Mouse (Mus musculus): ENCODE measurements around the gene Efna4. TPM values are rescaled to one million over a fixed set of nuclear protein-coding genes. Genes with fewer than 3 reads are reported as not detected.

Gene Efna4
- polyA plus RNA-seq, 1 experiment from 2014 or later = 17.5 TPM

DNA sequence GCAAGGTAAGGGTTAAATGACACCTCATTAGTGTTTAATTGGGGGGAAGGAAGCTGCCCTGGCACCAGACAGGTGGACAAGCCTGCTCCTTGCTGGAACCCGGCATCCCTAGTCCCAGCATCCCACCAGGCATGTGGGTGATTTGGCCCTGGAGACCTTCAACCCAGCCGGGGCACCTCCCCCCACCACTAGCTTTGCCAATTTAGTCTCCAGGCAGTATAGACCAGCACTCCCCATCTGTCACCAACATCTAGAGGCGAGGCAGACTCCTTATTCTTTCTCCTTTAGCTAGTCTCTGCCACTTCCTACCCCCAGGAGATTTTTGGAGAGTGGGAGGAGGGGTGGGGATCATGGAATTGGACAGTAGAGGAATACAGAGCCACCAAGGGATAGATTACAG lies 7.5 kb downstream of the Efna4 start:
- H3K27me3 ChIP-seq (replicated peaks; ENCODE audit: control insufficient read depth, insufficient read depth, low read length) = no peaks in the 10 kb centered on the region
- no peak for DNase-seq (ENCODE audit: low spot score)
- no peaks in the 10 kb centered on the region for H3K9me3 ChIP-seq (ENCODE audit: control insufficient read depth, low read length)
- H3K4me3 ChIP-seq (ENCODE audit: low read depth, low read length) = no peak overlapping the region
- H3K4me1 ChIP-seq (ENCODE audit: control insufficient read depth, insufficient read depth, low read length) = 0 out of 2 replicates have a peak, but pooled peaks cover 3% of the 10 kb centered on the region
- H3K27ac ChIP-seq (replicated peaks; ENCODE audit: low read depth, low read length) = no peak overlapping the region
- ATAC-seq (ENCODE audit: low read depth) = no peak
- no peak overlapping the region for H3K4me2 ChIP-seq (ENCODE audit: low read depth, low read length)
- H3K36me3 ChIP-seq (ENCODE audit: control insufficient read depth, insufficient read depth, low read length) = peaks cover 31% of the 10 kb centered on the region
- WGBS = 48% methylated on average over 3 of the region's 3 CpGs
- H3K9ac ChIP-seq (ENCODE audit: low read depth, low read length) = no peak overlapping the region

DNA sequence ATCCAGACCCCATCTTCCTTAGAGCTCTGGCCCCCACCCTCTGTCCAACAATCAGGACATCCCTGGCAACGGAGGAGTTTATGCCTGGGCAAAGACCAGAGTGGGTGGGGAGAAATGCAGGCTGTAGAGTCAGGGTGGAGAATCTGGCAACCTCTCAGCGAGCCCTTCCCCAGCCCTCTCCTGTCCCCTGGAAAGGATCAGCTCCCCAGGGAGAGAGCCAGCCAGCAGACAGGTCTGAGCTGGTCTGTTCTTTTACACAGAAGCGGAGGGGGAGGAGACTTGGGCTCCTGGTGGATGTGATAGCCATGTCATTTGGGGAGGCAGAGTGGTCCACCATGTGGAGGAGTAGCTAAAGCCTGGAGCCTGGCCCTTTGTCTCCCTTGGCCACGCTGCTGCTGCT lies 9.2 kb downstream of the Efna4 start:
- H3K36me3 ChIP-seq (ENCODE audit: control insufficient read depth, insufficient read depth, low read length) = peaks cover 14% of the 10 kb centered on the region
- H3K9me3 ChIP-seq (ENCODE audit: control insufficient read depth, low read length) = no peaks in the 10 kb centered on the region
- peak; percentile 47; the same call in 1 of the 2 replicates for ATAC-seq (ENCODE audit: low read depth)
- H3K9ac ChIP-seq (ENCODE audit: low read depth, low read length) = no peak overlapping the region
- peak; percentile 78 for DNase-seq (ENCODE audit: low spot score)
- H3K27me3 ChIP-seq (replicated peaks; ENCODE audit: control insufficient read depth, insufficient read depth, low read length) = no peaks in the 10 kb centered on the region
- no peak overlapping the region for H3K27ac ChIP-seq (replicated peaks; ENCODE audit: low read depth, low read length)
- WGBS = 25% methylated on average over 4 of the region's 4 CpGs
- 0 out of 2 replicates have a peak overlapping the region, but pooled peaks have one; percentile 18 for H3K4me2 ChIP-seq (ENCODE audit: low read depth, low read length)
- H3K4me3 ChIP-seq (ENCODE audit: low read depth, low read length) = no peak overlapping the region
- H3K4me1 ChIP-seq (ENCODE audit: control insufficient read depth, insufficient read depth, low read length) = 0 out of 2 replicates have a peak, but pooled peaks cover 3% of the 10 kb centered on the region

- Histone ChIP-seq H3K4me1 (ENCODE audit: control insufficient read depth, insufficient read depth, low read length) (peaks cover 4% of the 10 kb centered on the region; the same call in 1 of the 2 replicates), H3K4me2 (ENCODE audit: low read depth, low read length) (no peak overlapping the region), H3K4me3 (ENCODE audit: low read depth, low read length) (no peak overlapping the region), H3K9me3 (ENCODE audit: control insufficient read depth, low read length) (no peaks in the 10 kb centered on the region), H3K9ac (ENCODE audit: low read depth, low read length) (no peak overlapping the region), H3K27me3 (replicated peaks; ENCODE audit: control insufficient read depth, insufficient read depth, low read length) (no peaks in the 10 kb centered on the region), H3K36me3 (ENCODE audit: control insufficient read depth, insufficient read depth, low read length) (peaks cover 2% of the 10 kb centered on the region; the same call in 1 of the 2 replicates), H3K27ac (replicated peaks; ENCODE audit: low read depth, low read length) (no peak overlapping the region)
- no peak for ATAC-seq (ENCODE audit: low read depth)
- DNase-seq (ENCODE audit: low spot score) = no peak
- 49% methylated on average over 9 of the region's 9 CpGs for WGBS
These were observed 10.4 kb downstream of the Efna4 start for GRCm38 (mm10) chr3:89327371-89327870.

GRCm38 (mm10) chr3:89325882-89326281 lies 11.9 kb downstream of the Efna4 start:
- Histone ChIP-seq H3K4me3 (ENCODE audit: low read depth, low read length) (no peak overlapping the region), H3K4me2 (ENCODE audit: low read depth, low read length) (no peak overlapping the region), H3K4me1 (ENCODE audit: control insufficient read depth, insufficient read depth, low read length) (peaks cover 16% of the 10 kb centered on the region), H3K27me3 (replicated peaks; ENCODE audit: control insufficient read depth, insufficient read depth, low read length) (peaks cover 9% of the 10 kb centered on the region; the same call in 1 of the 2 replicates), H3K27ac (replicated peaks; ENCODE audit: low read depth, low read length) (no peak overlapping the region), H3K36me3 (ENCODE audit: control insufficient read depth, insufficient read depth, low read length) (no peaks in the 10 kb centered on the region), H3K9me3 (ENCODE audit: control insufficient read depth, low read length) (no peaks in the 10 kb centered on the region), H3K9ac (ENCODE audit: low read depth, low read length) (no peak overlapping the region)
- DNase-seq (ENCODE audit: low spot score) = no peak
- 93% methylated on average over 8 of the region's 8 CpGs for WGBS
- ATAC-seq (ENCODE audit: low read depth) = no peak

DNA sequence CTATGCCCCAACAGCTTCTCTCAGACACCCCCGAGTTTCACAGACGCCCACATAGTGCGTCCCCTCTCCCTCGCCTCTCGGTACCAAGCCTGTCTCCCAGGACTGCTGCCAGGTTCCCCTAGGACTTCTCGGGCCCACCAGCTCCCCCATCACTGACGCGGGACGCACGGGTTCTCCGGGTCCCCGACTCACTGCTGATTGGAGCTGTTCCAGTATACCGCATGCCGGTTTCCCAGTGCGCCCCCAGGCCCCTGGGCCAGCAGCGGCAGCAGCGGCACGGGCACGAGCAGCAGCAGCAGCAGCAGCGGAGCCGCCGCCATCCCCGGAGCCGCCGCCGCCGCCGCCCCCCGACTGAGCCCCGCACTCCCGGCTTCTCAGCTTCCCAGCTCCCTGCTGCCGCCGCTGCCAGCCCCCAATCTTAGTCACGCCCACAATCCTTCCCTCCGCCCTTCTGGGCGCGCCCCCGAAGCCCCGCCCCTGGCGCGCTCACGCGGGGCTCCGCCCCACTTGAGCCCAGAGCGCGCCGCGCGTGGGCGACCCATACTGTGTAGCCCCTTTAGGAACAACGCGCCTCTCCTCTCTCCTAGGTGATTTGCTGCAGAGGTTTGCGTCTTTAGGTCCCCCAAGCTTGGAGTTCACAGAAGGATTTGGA lies 15.2 kb downstream of the Efna4 start, which contains the start of gene Efna3:
TSS of gene Efna3 (minus strand) at position 452 of the 652 bp plus-strand sequence.
- Histone ChIP-seq H3K4me3 (ENCODE audit: low read depth, low read length) (peak within 1 kb of the TSS; percentile 70), H3K4me1 (ENCODE audit: control insufficient read depth, insufficient read depth, low read length) (peaks cover 32% of the 10 kb centered on the region), H3K36me3 (ENCODE audit: control insufficient read depth, insufficient read depth, low read length) (no peaks in the 10 kb centered on the region), H3K9ac (ENCODE audit: low read depth, low read length) (peak within 1 kb of the TSS; percentile 73), H3K27ac (replicated peaks; ENCODE audit: low read depth, low read length) (no peak within 1 kb of the TSS; the same call in 1 of the 2 replicates), H3K4me2 (ENCODE audit: low read depth, low read length) (peak within 1 kb of the TSS; percentile 97), H3K27me3 (replicated peaks; ENCODE audit: control insufficient read depth, insufficient read depth, low read length) (peaks cover 31% of the 10 kb centered on the region), H3K9me3 (ENCODE audit: control insufficient read depth, low read length) (no peaks in the 10 kb centered on the region)
- peak; percentile 32 for ATAC-seq (ENCODE audit: low read depth)
- WGBS = 0% methylated on average over 39 of the region's 53 CpGs
- DNase-seq (ENCODE audit: low spot score) = peak; percentile 92

- Histone ChIP-seq H3K9me3 (ENCODE audit: control insufficient read depth, low read length) (no peaks in the 10 kb centered on the region), H3K4me2 (ENCODE audit: low read depth, low read length) (peak overlapping the region; percentile 97), H3K9ac (ENCODE audit: low read depth, low read length) (peak overlapping the region; percentile 73), H3K27ac (replicated peaks; ENCODE audit: low read depth, low read length) (no peak overlapping the region; the same call in 1 of the 2 replicates), H3K36me3 (ENCODE audit: control insufficient read depth, insufficient read depth, low read length) (no peaks in the 10 kb centered on the region), H3K27me3 (replicated peaks; ENCODE audit: control insufficient read depth, insufficient read depth, low read length) (peaks cover 31% of the 10 kb centered on the region), H3K4me3 (ENCODE audit: low read depth, low read length) (peak overlapping the region; percentile 70), H3K4me1 (ENCODE audit: control insufficient read depth, insufficient read depth, low read length) (peaks cover 35% of the 10 kb centered on the region)
- no peak for ATAC-seq (ENCODE audit: low read depth)
- no peak for DNase-seq (ENCODE audit: low spot score)
- WGBS = 2% methylated on average over 9 of the region's 14 CpGs
These were observed 15.7 kb downstream of the Efna4 start for GRCm38 (mm10) chr3:89322131-89322500.

DNA sequence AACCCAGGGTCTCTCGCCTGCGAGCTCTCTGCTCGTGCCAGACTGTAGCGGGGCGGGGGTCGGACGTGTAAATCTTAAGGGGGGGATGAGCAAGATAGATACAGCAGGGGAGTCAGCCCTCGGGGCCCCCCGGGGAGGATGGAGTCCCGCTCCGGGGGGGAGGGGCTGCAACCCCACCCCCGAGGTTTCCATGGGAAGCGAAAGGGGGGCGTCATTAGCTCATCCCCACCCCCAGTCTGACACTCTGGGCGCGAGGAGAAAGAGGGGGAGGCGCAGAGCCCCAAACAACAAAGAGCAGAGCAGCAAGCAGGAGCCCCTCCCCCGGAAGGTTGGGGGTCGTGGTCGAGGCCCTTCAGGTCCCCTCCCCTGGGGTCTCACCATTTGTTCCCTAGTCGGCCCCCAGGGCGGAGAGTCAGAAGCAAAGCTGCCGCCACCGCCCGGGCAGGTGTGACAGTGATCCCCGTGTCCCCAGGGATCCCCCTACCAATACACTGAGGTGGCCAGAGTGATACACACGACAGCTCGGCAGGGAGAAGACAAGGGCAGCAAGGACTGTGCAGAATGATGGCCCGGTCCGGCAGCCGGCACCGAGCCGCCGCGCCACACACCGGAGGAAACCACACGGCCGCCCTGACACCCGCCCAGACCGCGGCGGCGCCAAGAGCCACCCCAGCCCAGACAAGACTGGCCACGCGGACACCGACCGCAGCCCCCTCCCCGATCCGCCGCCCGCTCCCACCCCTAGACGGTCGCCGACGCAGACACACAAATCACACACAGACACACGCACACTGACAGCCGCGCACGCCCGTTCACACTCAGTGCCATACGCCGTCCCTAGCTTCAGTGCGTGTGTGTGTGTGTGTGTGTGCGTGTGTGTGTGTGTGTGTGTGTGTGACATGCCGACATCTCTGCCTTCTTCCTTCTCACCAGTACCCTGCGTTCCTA lies 16.4 kb downstream of the Efna4 start:
- peaks cover 31% of the 10 kb centered on the region for H3K27me3 ChIP-seq (replicated peaks; ENCODE audit: control insufficient read depth, insufficient read depth, low read length)
- H3K9ac ChIP-seq (ENCODE audit: low read depth, low read length) = peak overlapping the region; percentile 73
- H3K27ac ChIP-seq (replicated peaks; ENCODE audit: low read depth, low read length) = no peak overlapping the region; the same call in none of the 2 replicates
- peak overlapping the region; percentile 97 for H3K4me2 ChIP-seq (ENCODE audit: low read depth, low read length)
- H3K36me3 ChIP-seq (ENCODE audit: control insufficient read depth, insufficient read depth, low read length) = no peaks in the 10 kb centered on the region
- DNase-seq (ENCODE audit: low spot score) (peak; percentile 30), ATAC-seq (ENCODE audit: low read depth) (no peak)
- H3K4me1 ChIP-seq (ENCODE audit: control insufficient read depth, insufficient read depth, low read length) = peaks cover 39% of the 10 kb centered on the region
- WGBS = under 1% methylated on average over 49 of the region's 66 CpGs
- H3K9me3 ChIP-seq (ENCODE audit: control insufficient read depth, low read length) = no peaks in the 10 kb centered on the region
- H3K4me3 ChIP-seq (ENCODE audit: low read depth, low read length) = peak overlapping the region; percentile 70

DNA sequence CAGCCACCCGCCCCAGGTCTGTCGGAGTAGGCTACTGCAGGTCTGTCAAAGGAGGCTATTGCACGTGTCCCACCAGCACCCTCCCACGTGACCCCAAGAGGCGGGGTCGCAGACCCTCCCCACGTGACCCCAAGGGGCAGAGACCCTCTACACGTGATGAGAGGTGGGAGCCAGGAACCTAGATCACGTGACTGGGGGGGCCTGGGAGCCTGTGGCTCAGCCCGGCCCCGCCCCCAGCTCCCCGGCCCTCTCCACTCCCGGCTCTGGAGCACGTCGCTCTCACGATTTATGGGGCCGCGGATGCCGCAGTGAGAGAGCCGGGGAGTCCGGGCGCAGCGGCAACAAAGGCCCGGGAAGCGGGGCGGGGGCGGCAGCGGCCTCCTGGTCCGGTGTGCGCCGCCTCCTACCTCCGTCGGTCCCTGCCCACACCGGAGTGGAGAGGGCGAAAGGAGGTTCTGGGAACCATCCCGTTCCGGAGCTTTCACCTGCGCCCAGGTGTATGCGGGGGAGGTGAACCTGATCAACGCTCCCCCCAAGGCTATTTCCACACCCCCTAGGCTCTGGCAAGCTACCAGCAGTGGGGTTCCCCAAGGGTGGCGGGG lies 17.1 kb downstream of the Efna4 start:
- ATAC-seq (ENCODE audit: low read depth) (no peak), DNase-seq (ENCODE audit: low spot score) (peak; percentile 65)
- peak overlapping the region; percentile 97 for H3K4me2 ChIP-seq (ENCODE audit: low read depth, low read length)
- no peak overlapping the region; the same call in 1 of the 2 replicates for H3K27ac ChIP-seq (replicated peaks; ENCODE audit: low read depth, low read length)
- peak overlapping the region; percentile 70 for H3K4me3 ChIP-seq (ENCODE audit: low read depth, low read length)
- no peaks in the 10 kb centered on the region for H3K36me3 ChIP-seq (ENCODE audit: control insufficient read depth, insufficient read depth, low read length)
- peaks cover 31% of the 10 kb centered on the region for H3K27me3 ChIP-seq (replicated peaks; ENCODE audit: control insufficient read depth, insufficient read depth, low read length)
- H3K9me3 ChIP-seq (ENCODE audit: control insufficient read depth, low read length) = no peaks in the 10 kb centered on the region
- peaks cover 45% of the 10 kb centered on the region for H3K4me1 ChIP-seq (ENCODE audit: control insufficient read depth, insufficient read depth, low read length)
- H3K9ac ChIP-seq (ENCODE audit: low read depth, low read length) = peak overlapping the region; percentile 73
- 2% methylated on average over 12 of the region's 41 CpGs for WGBS

Data from embryonic facial prominence, embryonic 14.5 days (tissue).